Mouse (Mus musculus): ENCODE results near the gene Il6st. TPM values are rescaled to one million over a fixed set of nuclear protein-coding genes. Genes with fewer than 3 reads are reported as not detected.

Gene Il6st
- polyA plus RNA-seq, 1 experiment from 2014 or later = 7.9 TPM

- Histone ChIP-seq H3K9me3 (replicated peaks; ENCODE audit: control insufficient read depth, low read length) (no peaks in the 10 kb centered on the region), H3K4me1 (ENCODE audit: control insufficient read depth, low read depth, low read length) (no peaks in the 10 kb centered on the region), H3K4me2 (ENCODE audit: low read depth, low read length) (no peak overlapping the region), H3K36me3 (ENCODE audit: control insufficient read depth, insufficient read depth) (peaks cover 8% of the 10 kb centered on the region; the same call in 1 of the 2 replicates), H3K9ac (ENCODE audit: low read depth, low read length) (no peak overlapping the region), H3K27me3 (ENCODE audit: control insufficient read depth, insufficient read depth, low read depth, low read length) (no peaks in the 10 kb centered on the region), H3K4me3 (ENCODE audit: low read depth, low read length) (no peak overlapping the region), H3K27ac (ENCODE audit: low read length) (no peak overlapping the region)
- 76% methylated on average over 16 of the region's 19 CpGs for WGBS (ENCODE audit: insufficient replicate concordance)
- ATAC-seq (ENCODE audit: low read depth) = peak; percentile 27; the same call in 1 of the 2 replicates
These were observed 8.6 kb downstream of the Il6st start for GRCm38 (mm10) chr13:112472401-112473023.

- H3K9ac ChIP-seq (ENCODE audit: low read depth, low read length) = no peak overlapping the region
- no peak overlapping the region for H3K4me3 ChIP-seq (ENCODE audit: low read depth, low read length)
- WGBS (ENCODE audit: insufficient replicate concordance) = 61% methylated on average over 21 of the region's 21 CpGs
- H3K9me3 ChIP-seq (replicated peaks; ENCODE audit: control insufficient read depth, low read length) = no peaks in the 10 kb centered on the region
- ATAC-seq (ENCODE audit: low read depth) = no peak
- no peaks in the 10 kb centered on the region for H3K4me1 ChIP-seq (ENCODE audit: control insufficient read depth, low read depth, low read length)
- no peak overlapping the region for H3K27ac ChIP-seq (ENCODE audit: low read length)
- no peaks in the 10 kb centered on the region for H3K27me3 ChIP-seq (ENCODE audit: control insufficient read depth, insufficient read depth, low read depth, low read length)
- no peak overlapping the region for H3K4me2 ChIP-seq (ENCODE audit: low read depth, low read length)
- peaks cover 8% of the 10 kb centered on the region; the same call in 1 of the 2 replicates for H3K36me3 ChIP-seq (ENCODE audit: control insufficient read depth, insufficient read depth)
These were observed 10.2 kb downstream of the Il6st start for GRCm38 (mm10) chr13:112473757-112474755.

- Histone ChIP-seq H3K27me3 (ENCODE audit: control insufficient read depth, insufficient read depth, low read depth, low read length) (no peaks in the 10 kb centered on the region), H3K27ac (ENCODE audit: low read length) (no peak overlapping the region), H3K36me3 (ENCODE audit: control insufficient read depth, insufficient read depth) (peaks cover 8% of the 10 kb centered on the region; the same call in 1 of the 2 replicates), H3K4me2 (ENCODE audit: low read depth, low read length) (no peak overlapping the region), H3K4me1 (ENCODE audit: control insufficient read depth, low read depth, low read length) (no peaks in the 10 kb centered on the region), H3K9me3 (replicated peaks; ENCODE audit: control insufficient read depth, low read length) (no peaks in the 10 kb centered on the region), H3K4me3 (ENCODE audit: low read depth, low read length) (no peak overlapping the region), H3K9ac (ENCODE audit: low read depth, low read length) (no peak overlapping the region)
- 76% methylated on average over 7 of the region's 7 CpGs for WGBS (ENCODE audit: insufficient replicate concordance)
- no peak for ATAC-seq (ENCODE audit: low read depth)
These were observed 15.2 kb downstream of the Il6st start for GRCm38 (mm10) chr13:112479032-112479431.

- no peak for ATAC-seq (ENCODE audit: low read depth)
- Histone ChIP-seq H3K4me3 (ENCODE audit: low read depth, low read length) (no peak overlapping the region), H3K4me2 (ENCODE audit: low read depth, low read length) (no peak overlapping the region), H3K4me1 (ENCODE audit: control insufficient read depth, low read depth, low read length) (no peaks in the 10 kb centered on the region), H3K27me3 (ENCODE audit: control insufficient read depth, insufficient read depth, low read depth, low read length) (no peaks in the 10 kb centered on the region), H3K27ac (ENCODE audit: low read length) (no peak overlapping the region), H3K36me3 (ENCODE audit: control insufficient read depth, insufficient read depth) (peaks cover 8% of the 10 kb centered on the region; the same call in 1 of the 2 replicates), H3K9ac (ENCODE audit: low read depth, low read length) (no peak overlapping the region), H3K9me3 (replicated peaks; ENCODE audit: control insufficient read depth, low read length) (no peaks in the 10 kb centered on the region)
- 70% methylated on average over 15 of the region's 15 CpGs for WGBS (ENCODE audit: insufficient replicate concordance)
These were observed 16.1 kb downstream of the Il6st start for GRCm38 (mm10) chr13:112479926-112480325.

DNA sequence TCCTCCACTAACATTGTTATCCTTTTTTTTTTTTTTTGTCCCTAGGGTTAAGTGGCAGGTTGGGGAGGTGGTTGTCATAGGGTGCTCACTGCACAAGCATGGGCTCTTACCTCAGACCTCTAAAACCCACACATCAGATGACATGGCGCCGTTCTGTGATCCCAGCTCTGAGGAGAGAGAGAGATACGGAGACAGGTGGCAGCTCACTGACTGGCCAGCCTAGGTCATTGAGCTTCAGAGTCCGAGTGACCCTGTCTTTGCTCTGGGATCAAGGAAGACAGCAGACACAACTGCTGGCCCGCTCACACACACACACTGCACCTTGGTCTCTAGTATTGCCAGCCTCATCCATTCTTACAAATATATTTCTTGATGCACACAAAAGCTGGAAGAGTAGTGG lies 18.7 kb downstream of the Il6st start:
- ATAC-seq (ENCODE audit: low read depth) = no peak
- Histone ChIP-seq H3K36me3 (ENCODE audit: control insufficient read depth, insufficient read depth) (peaks cover 10% of the 10 kb centered on the region), H3K9me3 (replicated peaks; ENCODE audit: control insufficient read depth, low read length) (no peaks in the 10 kb centered on the region), H3K4me3 (ENCODE audit: low read depth, low read length) (no peak overlapping the region), H3K27me3 (ENCODE audit: control insufficient read depth, insufficient read depth, low read depth, low read length) (no peaks in the 10 kb centered on the region), H3K9ac (ENCODE audit: low read depth, low read length) (no peak overlapping the region), H3K27ac (ENCODE audit: low read length) (no peak overlapping the region), H3K4me1 (ENCODE audit: control insufficient read depth, low read depth, low read length) (no peaks in the 10 kb centered on the region), H3K4me2 (ENCODE audit: low read depth, low read length) (no peak overlapping the region)
- WGBS (ENCODE audit: insufficient replicate concordance) = 80% methylated on average over 5 of the region's 5 CpGs

DNA sequence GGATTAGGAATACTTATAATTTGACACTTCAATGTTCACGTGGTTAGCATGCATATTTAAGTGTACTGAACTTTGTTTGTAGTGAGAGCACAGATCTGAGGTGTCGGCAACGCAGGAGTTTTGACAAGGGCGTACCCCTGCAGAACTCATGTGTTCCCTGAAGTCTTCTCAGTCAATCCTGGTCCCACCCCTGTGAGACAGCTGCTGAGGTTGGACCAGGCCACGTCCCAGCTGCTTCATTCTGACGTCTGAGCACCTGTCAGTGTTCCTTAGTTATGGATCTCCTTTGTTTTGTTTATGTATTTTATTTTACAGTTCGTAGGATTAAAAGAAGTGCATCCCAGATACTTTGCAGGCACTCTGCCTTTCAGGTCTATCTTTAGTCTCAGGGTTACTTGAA lies 19.1 kb downstream of the Il6st start:
- WGBS (ENCODE audit: insufficient replicate concordance) = 64% methylated on average over 7 of the region's 7 CpGs
- Histone ChIP-seq H3K4me1 (ENCODE audit: control insufficient read depth, low read depth, low read length) (no peaks in the 10 kb centered on the region), H3K27ac (ENCODE audit: low read length) (no peak overlapping the region), H3K36me3 (ENCODE audit: control insufficient read depth, insufficient read depth) (peaks cover 10% of the 10 kb centered on the region), H3K27me3 (ENCODE audit: control insufficient read depth, insufficient read depth, low read depth, low read length) (no peaks in the 10 kb centered on the region), H3K9me3 (replicated peaks; ENCODE audit: control insufficient read depth, low read length) (no peaks in the 10 kb centered on the region), H3K9ac (ENCODE audit: low read depth, low read length) (no peak overlapping the region), H3K4me3 (ENCODE audit: low read depth, low read length) (no peak overlapping the region), H3K4me2 (ENCODE audit: low read depth, low read length) (no peak overlapping the region)
- ATAC-seq (ENCODE audit: low read depth) = no peak

DNA sequence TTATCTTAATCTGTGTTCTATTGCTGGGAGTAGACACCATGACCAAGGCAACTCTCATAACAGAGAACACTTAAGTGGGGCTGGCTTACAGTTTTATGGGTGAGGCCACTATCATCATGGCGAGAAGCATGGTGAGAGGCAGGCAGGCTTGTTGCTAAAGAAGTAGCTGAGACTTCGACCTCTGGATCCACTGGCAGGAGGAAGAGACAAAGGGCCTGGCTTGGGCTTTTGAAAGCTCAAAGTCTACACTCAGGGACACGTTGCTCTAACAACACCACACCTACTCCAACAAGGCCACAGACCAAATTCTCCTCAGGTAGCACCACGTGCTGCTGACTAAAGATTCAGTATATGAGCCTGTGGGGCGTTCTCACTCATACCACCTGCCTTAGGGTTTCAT lies 22.4 kb downstream of the Il6st start:
- Histone ChIP-seq H3K9ac (ENCODE audit: low read depth, low read length) (no peak overlapping the region), H3K27me3 (ENCODE audit: control insufficient read depth, insufficient read depth, low read depth, low read length) (no peaks in the 10 kb centered on the region), H3K4me1 (ENCODE audit: control insufficient read depth, low read depth, low read length) (no peaks in the 10 kb centered on the region), H3K4me2 (ENCODE audit: low read depth, low read length) (no peak overlapping the region), H3K4me3 (ENCODE audit: low read depth, low read length) (no peak overlapping the region), H3K9me3 (replicated peaks; ENCODE audit: control insufficient read depth, low read length) (no peaks in the 10 kb centered on the region), H3K27ac (ENCODE audit: low read length) (no peak overlapping the region), H3K36me3 (ENCODE audit: control insufficient read depth, insufficient read depth) (peaks cover 10% of the 10 kb centered on the region)
- ATAC-seq (ENCODE audit: low read depth) = no peak
- 68% methylated on average over 5 of the region's 5 CpGs for WGBS (ENCODE audit: insufficient replicate concordance)

GRCm38 (mm10) chr13:112486676-112487075 lies 22.8 kb downstream of the Il6st start:
- Histone ChIP-seq H3K27ac (ENCODE audit: low read length) (no peak overlapping the region), H3K4me1 (ENCODE audit: control insufficient read depth, low read depth, low read length) (no peaks in the 10 kb centered on the region), H3K9ac (ENCODE audit: low read depth, low read length) (no peak overlapping the region), H3K27me3 (ENCODE audit: control insufficient read depth, insufficient read depth, low read depth, low read length) (no peaks in the 10 kb centered on the region), H3K4me2 (ENCODE audit: low read depth, low read length) (no peak overlapping the region), H3K9me3 (replicated peaks; ENCODE audit: control insufficient read depth, low read length) (no peaks in the 10 kb centered on the region), H3K36me3 (ENCODE audit: control insufficient read depth, insufficient read depth) (peaks cover 10% of the 10 kb centered on the region), H3K4me3 (ENCODE audit: low read depth, low read length) (no peak overlapping the region)
- no peak for ATAC-seq (ENCODE audit: low read depth)
- WGBS (ENCODE audit: insufficient replicate concordance) = 77% methylated on average over 5 of the region's 5 CpGs

DNA sequence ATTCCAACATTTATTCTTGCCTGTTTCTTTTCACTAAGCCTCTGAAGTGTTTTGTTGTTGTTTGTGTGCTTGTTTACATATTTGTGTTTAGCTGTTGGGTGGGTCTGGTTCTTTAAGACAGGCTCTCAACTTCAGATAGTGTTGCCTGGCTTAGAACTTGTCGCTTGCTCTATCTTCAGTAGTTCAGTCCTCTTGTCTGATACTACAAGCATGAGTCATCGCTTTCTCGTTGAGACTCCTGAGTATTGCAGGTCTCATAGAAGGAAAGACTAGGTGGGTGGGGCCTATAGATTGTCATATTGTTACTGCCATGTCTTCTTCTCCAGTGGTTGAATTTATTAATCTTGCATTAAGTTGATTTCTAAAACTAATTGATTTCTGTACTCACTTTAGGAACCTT lies 26.2 kb downstream of the Il6st start:
- no peak overlapping the region for H3K4me2 ChIP-seq (ENCODE audit: low read depth, low read length)
- H3K4me1 ChIP-seq (ENCODE audit: control insufficient read depth, low read depth, low read length) = no peaks in the 10 kb centered on the region
- 39% methylated on average over 3 of the region's 3 CpGs for WGBS (ENCODE audit: insufficient replicate concordance)
- no peak overlapping the region for H3K9ac ChIP-seq (ENCODE audit: low read depth, low read length)
- no peak for ATAC-seq (ENCODE audit: low read depth)
- no peaks in the 10 kb centered on the region for H3K27me3 ChIP-seq (ENCODE audit: control insufficient read depth, insufficient read depth, low read depth, low read length)
- H3K36me3 ChIP-seq (ENCODE audit: control insufficient read depth, insufficient read depth) = peaks cover 12% of the 10 kb centered on the region
- H3K9me3 ChIP-seq (replicated peaks; ENCODE audit: control insufficient read depth, low read length) = no peaks in the 10 kb centered on the region
- H3K4me3 ChIP-seq (ENCODE audit: low read depth, low read length) = no peak overlapping the region
- no peak overlapping the region for H3K27ac ChIP-seq (ENCODE audit: low read length)

Measured in liver, embryonic 16.5 days (tissue).